Mouse (Mus musculus) heart, embryonic 15.5 days (tissue): ENCODE measurements around the gene Elmsan1. TPM values are rescaled to one million over a fixed set of nuclear protein-coding genes. Genes with fewer than 3 reads are reported as not detected.

Source experiments
- ATAC-seq: fragments of 200-750 bp; cut with Nextera tagmentation; replicated peaks from 2 replicates; pipeline ENCODE4 v1.8.0; 2017; ENCODE audit warnings: low read depth, moderate TSS enrichment; ENCODE audit not compliant: insufficient number of reproducible peaks, insufficient read depth, low FRiP score
- H3K27ac ChIP-seq: fragments of 300-500 bp; sonication (generic); 2 replicates; pipeline ENCODE4 v1.5.1; 2015; ENCODE audit warnings: mild to moderate bottlenecking, inconsistent platforms
- H3K27me3 ChIP-seq: fragments of 300-500 bp; sonication (generic); 2 replicates; pipeline ENCODE4 v1.6.1; 2015; ENCODE audit warnings: inconsistent platforms
- H3K36me3 ChIP-seq: fragments of 300-500 bp; sonication (generic); 2 replicates; pipeline ENCODE4 v1.6.1; 2015; ENCODE audit warnings: mild to moderate bottlenecking, inconsistent platforms
- H3K4me1 ChIP-seq: fragments of 300-500 bp; sonication (generic); replicated peaks from 2 replicates; pipeline ENCODE4 v1.6.1; 2015; ENCODE audit warnings: inconsistent platforms
- H3K4me2 ChIP-seq: fragments of 300-500 bp; sonication (generic); 2 replicates; pipeline ENCODE4 v1.6.1; 2015; ENCODE audit warnings: inconsistent platforms, mild to moderate bottlenecking, moderate library complexity
- H3K4me3 ChIP-seq: fragments of 300-500 bp; sonication (generic); 2 replicates; pipeline ENCODE4 v1.5.1; 2015; ENCODE audit warnings: mild to moderate bottlenecking, inconsistent platforms
- H3K9ac ChIP-seq: fragments of 300-500 bp; sonication (generic); 2 replicates; pipeline ENCODE4 v1.6.1; 2015; ENCODE audit warnings: mild to moderate bottlenecking, inconsistent platforms
- H3K9me3 ChIP-seq: fragments of 300-500 bp; sonication (generic); replicated peaks from 2 replicates; pipeline ENCODE4 v1.6.1; 2016; ENCODE audit warnings: inconsistent platforms
- WGBS: fragments of 180-500 bp; shearing (Covaris S2); methylation state at CpG from one replicate; pipeline ENCODE4 v1.1.7; 2015; ENCODE audit warnings: mixed read lengths; 5-methylcytosine and 5-hydroxymethylcytosine counted together
- polyA plus RNA-seq: library from polyadenylated mRNA; unstranded; fragments of >200 nt; fragmentation: Nextera tagmentation; extraction: Ambion mirVana; gene quantifications from 2 replicates; pipeline ENCODE4 v1.2.1, GENCODE M21; 2015

Gene Elmsan1
- polyA plus RNA-seq, 1 experiment from 2014 or later = 6.0 TPM

- Histone ChIP-seq H3K4me2 (no peak overlapping the region), H3K27me3 (no peaks in the 10 kb centered on the region), H3K4me3 (no peak overlapping the region), H3K9me3 (no peaks in the 10 kb centered on the region), H3K9ac (no peak overlapping the region), H3K4me1 (peaks cover 42% of the 10 kb centered on the region), H3K36me3 (peaks cover 39% of the 10 kb centered on the region), H3K27ac (no peak overlapping the region)
- WGBS = 93% methylated on average over 3 of the region's 3 CpGs
- ATAC-seq = no peak
Measured at GRCm38 (mm10) chr12:84172216-84172615, 46.5 kb downstream of the Elmsan1 start.

DNA sequence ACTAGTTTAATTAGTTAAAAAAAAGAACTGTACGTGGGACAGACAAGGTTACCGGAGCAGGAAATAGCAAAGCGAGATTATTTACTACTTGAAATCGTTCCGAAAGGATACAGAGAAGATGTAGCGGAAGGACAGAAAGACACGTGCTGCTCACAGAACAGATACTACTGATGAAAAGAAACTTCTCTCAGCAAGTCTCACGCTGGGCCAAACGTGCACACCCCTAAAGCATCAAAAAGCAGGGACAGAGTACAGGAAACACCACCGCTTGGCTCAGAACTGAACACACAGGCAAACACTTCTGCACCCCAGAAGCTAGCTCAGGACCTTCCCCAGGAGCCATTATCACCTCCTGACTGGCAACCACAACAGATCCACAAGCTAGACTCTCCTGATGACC is 48.1 kb downstream of the Elmsan1 start:
- WGBS = 84% methylated on average over 10 of the region's 10 CpGs
- peaks cover 39% of the 10 kb centered on the region for H3K36me3 ChIP-seq

DNA sequence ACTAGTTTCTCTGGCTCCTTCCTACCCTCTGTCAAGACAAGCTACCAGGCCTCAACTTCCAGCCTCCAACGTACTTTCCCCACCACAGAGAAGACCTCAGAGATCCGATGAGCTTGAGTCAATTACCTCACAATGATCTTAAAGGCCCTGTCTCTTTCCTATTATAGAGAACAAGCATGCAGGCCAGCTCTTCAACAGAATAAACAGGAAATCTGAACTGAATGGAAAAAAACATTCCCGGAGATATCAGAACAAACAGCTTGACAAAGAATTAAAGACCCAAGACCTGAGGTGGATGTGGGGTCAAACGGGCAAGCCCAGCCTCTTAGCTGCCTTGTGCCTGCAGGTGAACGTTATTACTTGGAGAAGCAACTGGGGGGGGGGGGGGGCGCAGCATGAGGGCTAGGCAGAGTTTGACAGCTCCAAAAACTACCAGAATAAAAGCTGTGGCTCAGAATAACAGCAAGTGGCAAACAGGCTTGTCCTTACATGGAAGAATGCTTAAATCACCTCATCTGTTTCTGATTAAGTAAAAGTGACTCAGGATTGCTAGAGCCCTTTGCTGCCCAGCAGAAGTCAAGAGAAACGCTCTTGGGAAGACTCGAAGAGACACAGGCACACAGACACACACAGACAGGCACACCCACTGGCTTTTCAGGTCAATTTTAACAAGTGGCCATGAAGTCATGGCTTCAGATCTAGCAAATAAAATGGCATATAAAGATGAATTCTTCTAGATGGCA is 52.9 kb downstream of the Elmsan1 start:
- Histone ChIP-seq H3K36me3 (peaks cover 19% of the 10 kb centered on the region), H3K4me1 (peaks cover 21% of the 10 kb centered on the region), H3K27me3 (no peaks in the 10 kb centered on the region), H3K9me3 (no peaks in the 10 kb centered on the region), H3K4me3 (no peak overlapping the region), H3K4me2 (no peak overlapping the region), H3K27ac (no peak overlapping the region), H3K9ac (no peak overlapping the region)
- ATAC-seq = no peak
- 45% methylated on average over 8 of the region's 8 CpGs for WGBS

More for the DNA sequence above, 48.1 kb downstream of the Elmsan1 start:
- Histone ChIP-seq H3K9me3 (no peaks in the 10 kb centered on the region), H3K27me3 (no peaks in the 10 kb centered on the region), H3K4me1 (peaks cover 33% of the 10 kb centered on the region), H3K4me2 (no peak overlapping the region), H3K9ac (no peak overlapping the region), H3K4me3 (no peak overlapping the region), H3K27ac (no peak overlapping the region)
- no peak for ATAC-seq

DNA sequence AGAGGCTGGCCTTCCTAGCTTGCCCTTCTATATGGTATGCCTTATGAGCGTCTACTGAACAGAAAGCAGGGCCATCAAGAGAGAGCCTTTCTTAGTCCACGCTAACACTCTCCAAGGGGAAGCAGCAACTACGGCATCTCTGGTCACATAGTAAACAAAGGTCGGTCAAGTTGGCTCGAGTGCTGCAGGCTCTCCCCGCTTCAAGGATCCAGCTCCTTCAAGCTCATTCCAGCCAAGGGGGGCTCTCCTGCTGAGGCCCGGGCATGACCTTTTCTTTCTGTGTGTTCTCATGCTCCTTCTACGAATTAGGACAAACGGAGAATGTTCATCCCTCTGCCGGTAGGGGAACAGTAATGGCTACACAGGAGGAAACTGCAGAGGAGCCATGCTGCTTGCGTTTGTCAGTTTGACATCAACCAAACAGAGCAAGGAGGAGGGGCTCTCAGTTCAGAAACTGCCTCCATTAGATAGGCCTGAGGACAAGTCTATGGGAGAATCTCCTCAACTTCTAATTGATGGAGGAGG is 55.0 kb downstream of the Elmsan1 start:
- H3K4me2 ChIP-seq = no peak overlapping the region
- no peaks in the 10 kb centered on the region for H3K9me3 ChIP-seq
- H3K4me1 ChIP-seq = peaks cover 21% of the 10 kb centered on the region
- ATAC-seq = no peak
- H3K27ac ChIP-seq = no peak overlapping the region
- no peak overlapping the region for H3K9ac ChIP-seq
- no peaks in the 10 kb centered on the region for H3K27me3 ChIP-seq
- peaks cover 25% of the 10 kb centered on the region for H3K36me3 ChIP-seq
- WGBS = 84% methylated on average over 11 of the region's 11 CpGs
- no peak overlapping the region for H3K4me3 ChIP-seq

DNA sequence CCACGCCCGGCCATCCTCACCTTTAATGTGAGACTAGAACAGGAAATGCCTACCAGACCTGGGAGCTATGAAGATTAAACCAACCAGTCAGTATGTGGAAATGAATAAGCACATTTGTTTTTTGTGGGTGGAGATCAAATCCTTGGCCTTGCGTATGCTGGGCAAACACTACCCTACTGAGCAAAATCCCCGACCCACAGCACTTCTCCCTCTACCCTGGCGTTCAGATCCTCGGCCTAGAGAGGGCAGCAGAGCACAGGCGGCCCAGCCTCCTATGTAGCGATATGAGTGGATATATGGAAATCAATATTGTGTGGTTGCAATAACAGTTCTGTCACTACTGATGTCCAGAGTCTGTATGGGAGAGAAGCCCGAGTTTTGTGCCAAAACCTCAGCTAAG is 55.5 kb downstream of the Elmsan1 start:
- Histone ChIP-seq H3K36me3 (peaks cover 30% of the 10 kb centered on the region), H3K9ac (no peak overlapping the region), H3K4me3 (no peak overlapping the region), H3K9me3 (no peaks in the 10 kb centered on the region), H3K27ac (no peak overlapping the region), H3K4me2 (no peak overlapping the region), H3K27me3 (no peaks in the 10 kb centered on the region), H3K4me1 (peaks cover 19% of the 10 kb centered on the region)
- 82% methylated on average over 9 of the region's 9 CpGs for WGBS
- no peak for ATAC-seq

DNA sequence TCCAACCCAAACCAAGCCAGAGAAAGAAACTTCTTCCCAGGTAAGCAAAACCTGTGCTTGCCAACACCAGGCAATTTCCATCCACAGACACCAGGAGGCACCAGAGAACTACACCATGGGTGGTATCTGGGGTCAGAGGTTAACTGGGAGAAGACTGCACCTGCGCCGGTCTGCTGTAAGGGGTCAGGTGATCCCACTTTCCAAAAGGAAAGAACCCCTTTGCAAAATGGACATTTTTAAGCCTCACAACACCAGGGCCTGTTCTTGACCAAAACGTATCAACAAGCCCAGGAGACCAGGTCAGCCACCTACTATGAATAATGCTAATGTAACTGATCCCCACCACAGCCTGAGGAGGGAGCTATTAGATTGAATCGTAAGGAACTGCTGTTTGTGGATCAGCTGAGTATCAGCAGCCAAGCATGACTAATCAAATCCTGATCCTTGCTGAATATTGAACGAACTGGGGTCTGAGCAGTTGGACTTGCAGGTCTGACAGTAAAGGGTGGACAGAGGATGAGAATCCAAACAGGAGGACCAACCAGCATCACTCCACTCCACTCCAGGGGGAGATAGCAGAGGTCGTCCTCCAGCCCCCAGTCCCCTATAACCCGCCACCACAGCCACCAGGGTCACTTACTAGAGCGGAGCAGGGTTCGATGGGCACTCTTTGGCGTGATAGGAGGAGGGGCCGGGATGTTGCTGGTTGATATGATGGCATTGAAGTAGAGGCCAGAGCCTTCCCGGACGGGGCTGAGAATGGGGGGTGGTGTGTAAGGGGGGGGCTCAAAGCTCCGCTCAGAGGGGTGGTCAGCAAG is 56.9 kb downstream of the Elmsan1 start:
- 77% methylated on average over 14 of the region's 14 CpGs for WGBS
- H3K4me3 ChIP-seq = no peak overlapping the region
- H3K4me2 ChIP-seq = no peak overlapping the region
- no peaks in the 10 kb centered on the region for H3K9me3 ChIP-seq
- H3K36me3 ChIP-seq = peaks cover 40% of the 10 kb centered on the region
- no peak overlapping the region for H3K9ac ChIP-seq
- H3K4me1 ChIP-seq = peaks cover 19% of the 10 kb centered on the region
- ATAC-seq = no peak
- no peaks in the 10 kb centered on the region for H3K27me3 ChIP-seq
- no peak overlapping the region for H3K27ac ChIP-seq

GRCm38 (mm10) chr12:84161116-84161515 is 57.6 kb downstream of the Elmsan1 start:
- no peak; the same call in 1 of the 2 replicates for ATAC-seq

DNA sequence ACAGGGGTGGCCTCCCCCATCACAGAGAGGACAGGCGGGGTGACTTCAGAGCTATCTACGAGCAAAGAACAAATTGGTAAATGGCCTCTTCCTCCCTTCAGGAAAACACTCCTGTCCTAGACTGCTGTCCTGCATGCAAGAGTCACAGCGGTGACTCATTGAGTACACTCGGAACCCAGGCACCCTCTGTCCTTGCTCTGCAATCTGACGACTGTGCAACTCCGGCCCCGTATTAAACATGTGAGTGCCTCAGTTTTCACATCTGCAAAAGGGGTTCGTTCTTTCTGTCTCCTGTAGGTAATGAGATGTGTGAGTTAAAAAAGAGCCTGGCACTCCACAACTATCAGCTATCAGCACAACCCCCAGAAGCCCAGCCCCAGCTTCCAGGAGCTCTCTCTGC is 58.2 kb downstream of the Elmsan1 start:
- peaks cover 51% of the 10 kb centered on the region for H3K36me3 ChIP-seq
- no peaks in the 10 kb centered on the region for H3K9me3 ChIP-seq
- WGBS = 92% methylated on average over 8 of the region's 8 CpGs
- peaks cover 15% of the 10 kb centered on the region for H3K4me1 ChIP-seq
- H3K27ac ChIP-seq = no peak overlapping the region
- H3K27me3 ChIP-seq = no peaks in the 10 kb centered on the region
- ATAC-seq = no peak
- no peak overlapping the region for H3K4me3 ChIP-seq
- no peak overlapping the region for H3K4me2 ChIP-seq
- no peak overlapping the region for H3K9ac ChIP-seq

More at GRCm38 (mm10) chr12:84161116-84161515, 57.6 kb downstream of the Elmsan1 start:
- Histone ChIP-seq H3K36me3 (peaks cover 47% of the 10 kb centered on the region), H3K9me3 (no peaks in the 10 kb centered on the region), H3K4me2 (no peak overlapping the region), H3K27ac (no peak overlapping the region), H3K4me1 (peaks cover 16% of the 10 kb centered on the region), H3K27me3 (no peaks in the 10 kb centered on the region), H3K9ac (no peak overlapping the region), H3K4me3 (no peak overlapping the region)
- 32% methylated on average over 8 of the region's 8 CpGs for WGBS

DNA sequence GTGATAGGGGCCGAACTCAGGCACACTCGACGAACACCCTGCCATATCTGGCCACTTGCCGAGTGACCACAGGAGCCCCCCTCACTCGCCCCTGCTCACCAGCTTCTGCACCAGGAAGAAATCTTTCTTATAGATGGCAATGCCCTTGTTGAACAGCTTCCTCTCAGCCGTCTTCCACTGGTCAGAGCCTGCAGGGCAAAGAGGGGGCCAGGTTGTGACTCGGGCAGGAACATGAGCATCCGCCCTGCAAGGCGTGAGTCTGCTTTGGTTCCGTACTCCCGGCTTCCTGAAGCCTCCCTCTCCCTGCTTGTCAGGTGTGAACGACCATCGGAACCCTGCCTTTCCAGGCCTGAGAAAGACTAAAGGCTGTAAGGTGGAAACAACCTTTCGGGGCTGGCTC is 60.5 kb downstream of the Elmsan1 start:
- no peak overlapping the region for H3K4me3 ChIP-seq
- peaks cover 56% of the 10 kb centered on the region for H3K36me3 ChIP-seq
- H3K27me3 ChIP-seq = no peaks in the 10 kb centered on the region
- WGBS = 64% methylated on average over 14 of the region's 14 CpGs
- peaks cover 22% of the 10 kb centered on the region for H3K4me1 ChIP-seq
- no peaks in the 10 kb centered on the region for H3K9me3 ChIP-seq
- ATAC-seq = no peak
- no peak overlapping the region for H3K27ac ChIP-seq
- no peak overlapping the region for H3K9ac ChIP-seq
- no peak overlapping the region for H3K4me2 ChIP-seq

GRCm38 (mm10) chr12:84156210-84156609 is 62.5 kb downstream of the Elmsan1 start:
- H3K4me3 ChIP-seq = no peak overlapping the region
- no peaks in the 10 kb centered on the region for H3K9me3 ChIP-seq
- H3K27ac ChIP-seq = no peak overlapping the region
- WGBS = 92% methylated on average over 18 of the region's 18 CpGs
- peaks cover 59% of the 10 kb centered on the region for H3K36me3 ChIP-seq
- H3K4me1 ChIP-seq = peaks cover 29% of the 10 kb centered on the region
- no peak for ATAC-seq
- H3K9ac ChIP-seq = no peak overlapping the region; the same call in 1 of the 2 replicates
- no peak overlapping the region for H3K4me2 ChIP-seq
- H3K27me3 ChIP-seq = no peaks in the 10 kb centered on the region

GRCm38 (mm10) chr12:84155523-84155871 is 63.2 kb downstream of the Elmsan1 start:
- no peaks in the 10 kb centered on the region for H3K9me3 ChIP-seq
- no peak for ATAC-seq
- peak overlapping the region; percentile 63 for H3K27ac ChIP-seq
- H3K36me3 ChIP-seq = peaks cover 59% of the 10 kb centered on the region
- H3K9ac ChIP-seq = no peak overlapping the region
- peaks cover 33% of the 10 kb centered on the region for H3K4me1 ChIP-seq
- WGBS = 52% methylated on average over 2 of the region's 2 CpGs
- H3K4me3 ChIP-seq = no peak overlapping the region
- no peak overlapping the region for H3K4me2 ChIP-seq
- H3K27me3 ChIP-seq = no peaks in the 10 kb centered on the region
